Mouse (Mus musculus): ENCODE results near the gene Olfr218.
"Not testable (repeated sequence)": the region's sequence is repeated elsewhere in the genome, so short reads cannot be mapped to it uniquely, and the experiment has no call there.

Olfr218 gene

DNA sequence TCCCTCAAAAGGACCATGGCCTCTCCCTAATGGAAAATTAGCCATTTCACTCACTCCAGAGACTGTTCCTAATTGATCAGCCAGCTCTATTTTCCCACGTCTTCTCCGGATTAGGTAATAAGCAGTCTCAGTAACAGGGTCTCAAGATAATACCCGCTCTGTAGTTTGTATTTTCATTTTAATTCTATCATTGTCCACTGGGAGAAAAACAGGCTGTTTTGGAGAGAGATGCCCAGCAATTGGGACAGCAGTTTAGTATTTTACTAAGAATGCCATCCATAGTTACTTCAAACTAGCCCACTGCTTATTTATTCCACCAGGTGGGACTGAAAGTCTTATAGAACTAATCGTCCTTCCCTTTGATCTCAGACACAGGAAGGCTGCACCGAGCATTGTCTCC is at the start of gene Olfr218:
Gene Olfr218, plus strand, starts transcription at position 301 of the 400 bp plus-strand sequence.
- no peak for DNase-seq (ENCODE audit: low spot score in 2 of 2)

DNA sequence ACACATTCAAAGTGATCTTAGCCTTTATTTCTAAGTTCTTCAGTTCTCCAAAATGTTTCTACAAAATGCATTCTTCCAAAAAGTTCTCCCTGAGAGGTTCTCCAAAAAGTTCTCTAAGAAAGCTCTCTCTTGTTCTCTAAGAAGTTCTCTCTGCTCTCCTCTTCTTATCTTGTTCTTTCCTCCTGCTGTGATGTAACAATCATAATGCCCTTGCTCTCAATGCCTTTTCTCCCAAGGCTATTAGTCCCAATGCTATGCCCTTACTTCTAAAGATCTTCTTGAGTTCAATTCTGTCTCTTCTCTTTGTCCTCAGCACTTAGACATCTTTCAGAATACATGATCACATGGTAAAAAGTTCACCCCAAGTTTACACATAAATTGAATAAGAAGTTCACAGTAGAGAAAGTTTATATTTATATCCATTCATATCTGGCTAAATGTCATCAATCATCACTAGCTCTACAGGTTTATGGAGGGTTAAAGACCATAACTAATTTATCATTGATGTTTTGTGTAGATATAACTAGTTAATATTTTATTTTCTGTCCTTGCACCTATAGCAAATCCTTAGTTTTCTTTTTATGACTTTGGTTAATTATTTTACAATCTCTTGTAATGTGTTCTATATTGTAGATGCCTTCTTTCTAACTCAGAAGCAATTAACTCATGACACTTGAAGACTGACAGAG is 23.3 kb upstream of the Olfr218 start:
- no peak for DNase-seq (ENCODE audit: low spot score in 2 of 2)

DNA sequence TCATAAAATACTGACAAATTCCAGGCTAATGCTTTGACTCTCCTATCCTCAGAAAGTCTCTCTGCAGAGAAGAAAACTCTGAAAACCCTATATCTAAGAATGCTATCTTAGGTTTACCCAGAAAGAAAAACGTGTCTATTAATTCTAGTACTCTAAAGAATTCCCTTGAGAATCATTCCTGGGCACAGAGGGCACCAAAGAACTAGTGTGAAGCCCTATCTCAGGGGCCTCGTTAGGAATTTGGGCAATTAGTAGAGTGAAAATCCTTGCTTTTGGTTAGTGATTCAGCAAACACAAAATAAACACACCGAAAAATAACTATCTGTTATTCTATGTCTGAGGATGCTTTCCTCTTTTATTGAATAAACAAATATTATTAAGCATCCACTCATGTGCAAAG is 7.1 kb upstream of the Olfr218 start, which contains the start of gene Olfr1406:
Gene Olfr1406, minus strand, starts transcription at position 101 of the 400 bp plus-strand sequence.
- no peak for DNase-seq (ENCODE audit: low spot score in 2 of 2)

DNA sequence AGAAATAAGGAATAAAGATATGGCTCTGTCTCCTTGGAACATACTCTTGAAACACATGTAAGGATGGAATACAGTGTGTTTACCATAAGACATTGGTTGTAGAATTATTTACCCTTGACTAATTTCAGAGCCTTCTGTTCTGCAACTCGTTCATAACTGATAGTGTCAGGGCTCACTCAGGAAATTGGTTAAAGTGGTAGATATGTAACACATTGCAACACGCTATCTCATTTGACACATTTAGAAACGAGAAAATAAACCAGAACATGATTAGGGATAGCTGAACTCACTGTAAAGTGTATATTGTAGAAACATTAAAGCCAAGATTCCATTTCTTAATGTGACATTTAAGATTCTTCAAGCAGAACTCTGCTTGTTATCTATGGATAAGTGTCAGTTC is 5.5 kb upstream of the Olfr218 start:
- no peak for DNase-seq (ENCODE audit: low spot score in 2 of 2)

DNA sequence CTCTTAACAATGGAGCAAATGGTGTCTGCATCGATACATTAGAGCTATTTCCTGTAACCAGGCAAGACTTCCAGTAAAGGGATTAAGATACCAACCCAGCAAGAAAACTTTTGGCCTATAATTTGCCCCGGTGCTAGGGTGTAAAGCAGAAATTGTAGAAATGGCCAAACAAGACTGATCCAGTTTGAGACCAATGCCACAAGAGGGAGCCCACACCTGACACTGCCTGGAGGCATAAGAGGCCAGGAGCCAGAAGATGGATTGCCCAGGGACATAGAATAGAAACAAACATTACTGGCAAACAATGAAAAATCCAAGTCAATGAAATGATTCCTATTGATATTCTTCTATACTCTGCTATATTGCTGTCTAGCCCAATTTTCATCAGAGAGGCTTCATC is 1.2 kb upstream of the Olfr218 start:
- DNase-seq (ENCODE audit: low spot score in 2 of 2), result no peak

DNA sequence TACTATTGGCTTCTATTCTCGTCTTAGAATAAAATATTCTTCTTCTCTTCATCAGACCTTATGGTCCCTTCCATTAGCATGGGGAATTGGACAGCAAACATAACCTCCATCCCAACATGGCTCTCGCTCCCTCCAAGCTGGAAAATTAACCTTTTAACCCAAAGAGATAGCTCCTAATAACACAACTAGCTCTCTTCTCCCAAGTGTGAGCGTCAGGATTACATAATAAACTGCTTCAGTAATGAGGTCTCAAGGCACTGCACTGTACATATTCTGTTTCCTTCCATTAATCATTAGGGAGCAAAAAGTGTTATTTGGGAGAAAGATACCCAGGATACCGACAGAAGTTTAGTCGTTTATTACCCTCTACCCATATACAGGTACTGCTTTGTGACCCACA is 14.5 kb downstream of the Olfr218 start, which contains the start of gene Olfr1404:
Gene Olfr1404, plus strand, starts transcription at position 301 of the 400 bp plus-strand sequence.
- no peak for DNase-seq (ENCODE audit: low spot score in 2 of 2)

DNA sequence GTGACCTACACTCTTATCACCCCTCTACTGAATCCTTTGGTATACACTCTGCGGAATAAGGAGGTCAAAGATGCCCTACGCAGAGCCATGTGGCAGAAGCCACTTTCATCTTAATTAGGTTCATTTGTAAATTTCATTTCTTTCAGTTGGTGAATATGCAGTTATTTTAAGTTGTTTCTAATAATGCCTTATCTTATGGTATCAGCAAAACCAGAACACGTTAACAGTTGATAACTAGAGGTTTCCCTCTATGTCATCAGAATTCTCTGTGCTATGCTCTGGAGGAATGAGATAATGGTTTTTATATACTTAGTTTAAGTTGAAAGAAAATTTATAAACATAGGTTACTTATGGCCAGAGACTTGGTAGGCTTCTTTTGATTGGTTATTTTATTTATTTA is 18.9 kb downstream of the Olfr218 start:
- no peak for DNase-seq (ENCODE audit: low spot score in 2 of 2)

DNA sequence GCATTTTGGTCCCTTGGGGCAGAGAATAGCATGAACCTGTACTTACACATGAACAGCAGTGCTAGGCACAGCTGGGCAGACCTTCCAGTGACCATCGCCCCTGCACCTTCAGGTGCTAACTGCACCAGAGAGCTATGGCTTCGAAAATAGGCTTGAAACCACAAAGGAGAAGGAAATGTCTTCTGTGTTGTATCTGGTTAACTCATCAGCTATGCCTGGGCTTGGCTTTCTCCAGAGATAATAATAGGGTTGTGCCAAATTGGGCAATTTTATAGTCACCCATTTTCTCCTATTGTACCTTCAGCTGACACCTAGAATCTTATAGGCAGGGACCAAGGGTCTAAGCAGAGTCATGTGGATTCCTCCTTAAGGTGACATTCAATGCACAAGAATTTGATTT is 29.5 kb downstream of the Olfr218 start, which contains the start of gene Fcer1a:
Gene Fcer1a, minus strand, starts transcription at position 134 of the 400 bp plus-strand sequence.
- DNase-seq (ENCODE audit: low spot score in 2 of 2), result no peak

DNA sequence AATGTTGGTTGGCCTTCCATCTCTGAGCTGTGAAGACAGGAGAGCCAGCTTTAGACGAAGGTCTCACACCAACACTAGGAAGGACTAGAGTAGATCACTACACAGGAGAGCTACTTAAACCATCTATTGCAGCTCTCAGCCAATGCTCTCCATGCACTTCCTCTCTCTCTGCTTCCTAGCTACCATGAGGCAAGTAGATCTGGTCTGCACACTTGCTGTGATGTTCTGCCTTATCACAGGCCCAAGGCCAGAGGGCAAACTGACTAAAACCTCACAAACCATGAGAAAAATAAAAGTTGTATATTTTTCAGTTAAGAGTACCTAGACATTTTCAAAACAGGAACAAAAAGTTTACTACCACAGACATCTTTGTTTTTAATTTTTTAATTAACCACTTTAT is 39.4 kb downstream of the Olfr218 start:
- not testable (repeated sequence) for DNase-seq (ENCODE audit: low spot score in 2 of 2)

DNA sequence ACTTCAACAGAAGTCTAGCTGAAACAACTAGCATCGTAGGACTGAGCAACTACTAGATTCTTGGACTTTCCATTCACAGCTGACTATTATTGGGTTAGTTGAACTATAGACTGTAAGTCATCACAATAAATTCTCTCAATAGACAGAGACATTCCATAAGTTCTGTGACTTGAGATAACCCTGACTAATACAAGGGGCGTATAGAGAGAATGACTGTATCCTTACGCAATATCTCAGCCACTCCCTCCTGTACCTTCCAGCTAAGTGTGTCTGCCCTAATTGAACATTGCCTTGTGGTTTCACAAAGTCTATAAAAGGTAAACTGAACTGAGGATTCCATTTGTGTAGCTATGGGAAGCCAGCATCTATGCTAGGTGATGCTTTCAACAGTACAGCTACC is 52.3 kb downstream of the Olfr218 start:
- no peak for DNase-seq (ENCODE audit: low spot score in 2 of 2)
